Mouse (Mus musculus) forebrain, embryonic 15.5 days (tissue): ENCODE results near the gene Slc22a3. TPM values are rescaled to one million over a fixed set of nuclear protein-coding genes. Genes with fewer than 3 reads are reported as not detected.

Source experiments
- ATAC-seq: fragments of 200-750 bp; cut with Nextera tagmentation; replicated peaks from 2 replicates; pipeline ENCODE4 v1.8.0; 2017; ENCODE audit warnings: mild to moderate bottlenecking, moderate TSS enrichment, moderate library complexity
- H3K27ac ChIP-seq: fragments of 300-500 bp; sonication (generic); replicated peaks from 2 replicates; pipeline ENCODE4 v1.5.1; 2015; ENCODE audit warnings: mild to moderate bottlenecking, inconsistent platforms
- H3K27me3 ChIP-seq: fragments of 300-500 bp; sonication (generic); 2 replicates; pipeline ENCODE4 v1.6.1; 2015; ENCODE audit warnings: inconsistent platforms
- H3K36me3 ChIP-seq: fragments of 300-500 bp; sonication (generic); 2 replicates; pipeline ENCODE4 v1.6.1; 2015; ENCODE audit warnings: mild to moderate bottlenecking, inconsistent platforms
- H3K4me1 ChIP-seq: fragments of 300-500 bp; sonication (generic); 2 replicates; pipeline ENCODE4 v1.6.1; 2015; ENCODE audit warnings: inconsistent platforms
- H3K4me2 ChIP-seq: fragments of 300-500 bp; sonication (generic); replicated peaks from 2 replicates; pipeline ENCODE4 v1.6.1; 2015; ENCODE audit warnings: mild to moderate bottlenecking, inconsistent platforms
- H3K4me3 ChIP-seq: fragments of 300-500 bp; sonication (generic); 2 replicates; pipeline ENCODE4 v1.5.1; 2015; ENCODE audit warnings: mild to moderate bottlenecking, inconsistent platforms
- H3K9ac ChIP-seq: fragments of 300-500 bp; sonication (generic); replicated peaks from 2 replicates; pipeline ENCODE4 v1.6.1; 2015; ENCODE audit warnings: mild to moderate bottlenecking, inconsistent platforms
- H3K9me3 ChIP-seq: fragments of 300-500 bp; sonication (generic); 2 replicates; pipeline ENCODE4 v1.6.1; 2016; ENCODE audit warnings: inconsistent platforms
- WGBS: fragments of 180-500 bp; shearing (Covaris S2); methylation state at CpG from one replicate; pipeline ENCODE4 v1.1.7; 2015; ENCODE audit warnings: mixed read lengths; 5-methylcytosine and 5-hydroxymethylcytosine counted together
- polyA plus RNA-seq: library from polyadenylated mRNA; unstranded; fragments of >200 nt; fragmentation: Nextera tagmentation; extraction: Ambion mirVana; gene quantifications from 2 replicates; pipeline ENCODE4 v1.2.1, GENCODE M21; 2015

Slc22a3 gene
- polyA plus RNA-seq, 1 experiment from 2014 or later = 0.51 TPM

DNA sequence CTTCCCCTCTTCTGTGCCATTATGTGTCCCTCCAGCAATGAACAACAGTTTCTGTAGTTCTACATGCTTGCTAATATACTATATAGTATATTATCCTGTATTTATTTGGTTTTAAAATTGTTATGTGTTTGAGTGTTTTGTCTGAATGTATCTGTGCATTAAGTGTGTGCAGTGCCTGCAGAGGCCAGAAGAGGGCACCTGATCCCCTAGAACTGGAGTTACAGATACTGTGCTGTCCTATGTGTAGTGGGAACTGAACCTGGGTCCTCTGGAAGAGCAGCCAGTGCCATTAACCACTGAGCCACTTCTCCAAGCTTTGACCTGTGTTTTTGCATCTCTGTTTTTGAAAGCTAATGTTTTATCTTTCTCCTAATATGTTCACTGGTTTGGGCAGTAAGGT is 46.3 kb downstream of the Slc22a3 start:
- no peak for ATAC-seq
- Histone ChIP-seq H3K9me3 (no peaks in the 10 kb centered on the region), H3K27ac (no peak overlapping the region), H3K9ac (no peak overlapping the region), H3K27me3 (no peaks in the 10 kb centered on the region), H3K36me3 (no peaks in the 10 kb centered on the region), H3K4me3 (no peak overlapping the region), H3K4me1 (no peaks in the 10 kb centered on the region), H3K4me2 (no peak overlapping the region)

- WGBS = 78% methylated on average over 5 of the region's 5 CpGs
- ATAC-seq = no peak
- 0 out of 2 replicates have a peak, but pooled peaks cover 4% of the 10 kb centered on the region for H3K4me1 ChIP-seq
- no peak overlapping the region for H3K9ac ChIP-seq
- no peak overlapping the region for H3K4me3 ChIP-seq
- no peaks in the 10 kb centered on the region for H3K27me3 ChIP-seq
- no peaks in the 10 kb centered on the region for H3K9me3 ChIP-seq
- H3K27ac ChIP-seq = no peak overlapping the region
- H3K36me3 ChIP-seq = no peaks in the 10 kb centered on the region
- H3K4me2 ChIP-seq = no peak overlapping the region
These were observed 52.2 kb downstream of the Slc22a3 start for GRCm38 (mm10) chr17:12455143-12455790.

DNA sequence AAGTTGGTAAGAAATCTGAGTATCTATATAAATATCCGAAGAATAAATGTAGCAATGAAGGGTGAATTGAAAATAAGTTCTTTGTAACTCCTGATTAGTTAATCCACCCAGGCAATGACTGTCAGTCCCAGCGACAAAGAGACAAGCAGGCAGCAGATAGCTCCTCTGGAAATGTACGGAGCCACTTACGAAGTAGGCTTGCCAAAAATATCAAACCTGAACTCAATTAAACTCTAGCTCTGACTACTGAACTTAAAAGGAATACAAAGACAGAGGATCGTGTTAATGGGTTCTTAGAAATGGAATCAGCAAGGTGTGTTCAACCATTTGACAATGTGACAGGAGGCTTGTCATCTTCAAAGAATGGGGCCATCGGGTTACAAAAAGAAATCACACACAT is 53.8 kb downstream of the Slc22a3 start:
- no peak for ATAC-seq
- Histone ChIP-seq H3K27ac (no peak overlapping the region), H3K27me3 (no peaks in the 10 kb centered on the region), H3K4me3 (no peak overlapping the region), H3K4me2 (no peak overlapping the region), H3K9me3 (no peaks in the 10 kb centered on the region), H3K9ac (no peak overlapping the region), H3K36me3 (no peaks in the 10 kb centered on the region), H3K4me1 (0 out of 2 replicates have a peak, but pooled peaks cover 4% of the 10 kb centered on the region)
- WGBS = 71% methylated on average over 6 of the region's 6 CpGs

DNA sequence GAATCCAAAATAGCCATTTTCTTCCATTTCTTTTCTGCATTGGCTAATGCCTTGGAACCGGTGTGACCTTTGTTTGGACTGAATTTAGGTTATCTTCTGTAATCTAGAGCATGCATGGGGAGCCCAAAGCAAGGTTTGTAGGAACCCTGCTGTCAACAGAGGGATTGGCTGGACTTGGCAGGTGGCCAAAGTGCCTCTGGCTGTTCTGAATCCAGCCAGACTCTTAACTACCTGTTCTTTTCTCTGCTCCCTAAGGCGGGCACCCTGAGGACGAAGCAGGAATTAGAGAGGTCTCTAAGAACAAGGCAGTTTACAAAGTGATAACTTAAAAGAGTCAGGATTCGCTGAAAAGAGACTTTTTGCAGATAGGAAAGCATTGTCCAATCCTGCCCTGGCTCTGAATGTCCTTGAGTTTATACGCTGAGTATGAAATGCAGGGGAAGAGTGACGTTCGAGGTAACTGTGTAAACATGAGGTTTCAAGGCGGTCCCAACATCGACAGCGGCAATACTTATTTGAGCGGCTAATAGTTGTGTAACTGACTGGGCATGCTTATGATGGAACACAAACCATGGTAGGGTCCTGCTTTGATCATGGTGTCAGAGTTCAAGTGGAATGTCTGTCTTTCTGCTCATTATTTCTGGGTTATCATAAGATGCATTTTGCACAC is 54.5 kb downstream of the Slc22a3 start:
- H3K9ac ChIP-seq = no peak overlapping the region
- 63% methylated on average over 11 of the region's 11 CpGs for WGBS
- H3K4me2 ChIP-seq = no peak overlapping the region

DNA sequence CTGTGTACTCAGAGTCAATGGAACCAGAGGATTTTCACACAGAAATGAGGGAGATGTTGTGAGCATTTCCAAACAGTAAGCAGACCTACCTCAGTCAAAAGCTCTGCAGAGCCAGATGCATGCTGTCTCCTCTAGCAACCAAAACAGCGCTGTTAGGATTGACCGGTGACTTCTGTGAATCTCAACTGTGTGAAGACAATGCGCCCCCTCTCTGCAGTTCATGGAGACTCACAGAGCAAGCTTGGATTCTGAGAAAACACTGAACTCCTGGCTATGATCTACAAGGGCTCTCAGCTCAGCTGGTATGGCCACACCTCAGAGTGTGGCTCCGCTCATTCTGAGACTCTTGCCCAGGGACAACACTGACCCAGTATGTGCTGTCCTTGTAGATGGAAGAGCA is 56.3 kb downstream of the Slc22a3 start:
- H3K9me3 ChIP-seq = no peaks in the 10 kb centered on the region
- ATAC-seq = no peak
- no peak overlapping the region for H3K27ac ChIP-seq
- H3K4me2 ChIP-seq = no peak overlapping the region
- H3K9ac ChIP-seq = no peak overlapping the region
- 0 out of 2 replicates have a peak, but pooled peaks cover 4% of the 10 kb centered on the region for H3K4me1 ChIP-seq
- no peaks in the 10 kb centered on the region for H3K36me3 ChIP-seq
- H3K4me3 ChIP-seq = no peak overlapping the region
- WGBS = 59% methylated on average over 4 of the region's 4 CpGs
- no peaks in the 10 kb centered on the region for H3K27me3 ChIP-seq

More for the DNA sequence above, 54.5 kb downstream of the Slc22a3 start:
- no peak for ATAC-seq
- Histone ChIP-seq H3K4me3 (no peak overlapping the region), H3K27me3 (no peaks in the 10 kb centered on the region), H3K4me1 (0 out of 2 replicates have a peak, but pooled peaks cover 4% of the 10 kb centered on the region), H3K36me3 (no peaks in the 10 kb centered on the region), H3K9me3 (no peaks in the 10 kb centered on the region), H3K27ac (no peak overlapping the region)

DNA sequence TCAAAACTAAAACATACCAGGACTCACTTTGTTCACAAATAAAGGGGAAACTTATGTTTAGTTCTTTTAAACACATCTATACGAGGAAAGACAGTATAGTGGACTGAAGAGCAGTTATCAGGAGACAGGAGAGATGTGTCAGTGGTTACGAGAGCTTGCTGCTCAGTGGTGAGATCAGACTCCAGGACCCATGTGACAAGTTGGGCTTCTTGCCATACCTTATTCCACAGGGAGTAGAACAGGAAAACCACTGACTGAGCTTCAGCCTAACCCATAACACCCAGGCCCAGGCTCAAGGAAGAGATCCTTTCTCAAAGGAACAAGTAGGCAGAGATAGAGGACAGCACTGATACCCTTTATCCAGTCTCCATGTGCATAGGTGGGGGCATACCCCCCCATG is 62.9 kb downstream of the Slc22a3 start:
- no peaks in the 10 kb centered on the region for H3K27me3 ChIP-seq
- ATAC-seq = no peak
- H3K4me1 ChIP-seq = no peaks in the 10 kb centered on the region
- H3K9ac ChIP-seq = no peak overlapping the region
- no peak overlapping the region for H3K27ac ChIP-seq
- WGBS = 71% methylated on average over 2 of the region's 2 CpGs
- H3K4me2 ChIP-seq = no peak overlapping the region
- no peaks in the 10 kb centered on the region for H3K36me3 ChIP-seq
- H3K9me3 ChIP-seq = no peaks in the 10 kb centered on the region
- H3K4me3 ChIP-seq = no peak overlapping the region

DNA sequence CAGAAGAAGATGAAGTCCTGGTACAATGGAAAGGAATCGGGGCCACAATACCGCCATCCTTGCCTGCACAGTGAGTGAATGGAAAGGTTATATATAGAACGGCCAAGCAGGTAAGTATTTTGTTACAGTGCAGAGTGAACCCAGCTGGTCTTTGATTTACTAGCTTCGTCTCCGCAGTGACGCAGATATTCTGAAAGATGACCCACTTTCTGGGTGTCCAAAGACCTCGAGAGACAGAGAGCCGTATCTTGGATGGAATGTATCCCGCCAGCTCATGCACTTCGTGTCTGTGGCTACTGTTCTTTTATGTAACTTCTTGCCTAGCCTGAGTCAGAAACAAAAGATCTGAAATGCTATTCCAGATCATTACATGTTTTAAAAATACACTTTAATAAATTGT is 69.7 kb downstream of the Slc22a3 start:
- no peaks in the 10 kb centered on the region for H3K27me3 ChIP-seq
- no peaks in the 10 kb centered on the region for H3K36me3 ChIP-seq
- H3K27ac ChIP-seq = no peak overlapping the region
- no peak overlapping the region for H3K9ac ChIP-seq
- H3K4me2 ChIP-seq = no peak overlapping the region
- 89% methylated on average over 10 of the region's 10 CpGs for WGBS
- H3K4me1 ChIP-seq = no peaks in the 10 kb centered on the region
- no peak overlapping the region for H3K4me3 ChIP-seq
- ATAC-seq = no peak
- no peaks in the 10 kb centered on the region for H3K9me3 ChIP-seq

DNA sequence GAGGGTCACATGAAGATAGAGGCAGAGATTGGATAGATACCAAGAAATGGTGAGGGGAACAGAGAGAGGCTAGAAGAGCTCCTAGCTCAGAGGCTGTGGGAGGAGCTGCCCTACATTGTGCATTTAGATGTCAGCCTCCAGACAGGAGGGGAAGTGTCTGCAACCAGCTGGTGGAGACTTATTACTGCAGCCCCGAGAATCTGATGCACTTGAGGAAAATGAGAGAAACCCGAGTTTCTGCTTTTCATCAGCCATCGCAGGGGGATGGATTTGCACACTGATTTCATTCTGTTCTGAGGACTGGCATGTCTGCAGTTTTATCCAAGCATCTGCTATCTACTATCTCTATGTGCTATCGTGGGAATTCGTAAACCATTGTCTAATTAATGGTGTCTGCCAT is 75.8 kb downstream of the Slc22a3 start:
- Histone ChIP-seq H3K4me1 (no peaks in the 10 kb centered on the region), H3K36me3 (no peaks in the 10 kb centered on the region), H3K27me3 (no peaks in the 10 kb centered on the region), H3K9ac (no peak overlapping the region), H3K4me3 (no peak overlapping the region), H3K4me2 (no peak overlapping the region), H3K27ac (0 out of 2 replicates have a peak overlapping the region, but pooled peaks have one; percentile 2), H3K9me3 (no peaks in the 10 kb centered on the region)
- ATAC-seq = no peak
- 65% methylated on average over 5 of the region's 5 CpGs for WGBS

GRCm38 (mm10) chr17:12428369-12428768 is 79.1 kb downstream of the Slc22a3 start:
- H3K9ac ChIP-seq = no peak overlapping the region
- H3K4me2 ChIP-seq = no peak overlapping the region

DNA sequence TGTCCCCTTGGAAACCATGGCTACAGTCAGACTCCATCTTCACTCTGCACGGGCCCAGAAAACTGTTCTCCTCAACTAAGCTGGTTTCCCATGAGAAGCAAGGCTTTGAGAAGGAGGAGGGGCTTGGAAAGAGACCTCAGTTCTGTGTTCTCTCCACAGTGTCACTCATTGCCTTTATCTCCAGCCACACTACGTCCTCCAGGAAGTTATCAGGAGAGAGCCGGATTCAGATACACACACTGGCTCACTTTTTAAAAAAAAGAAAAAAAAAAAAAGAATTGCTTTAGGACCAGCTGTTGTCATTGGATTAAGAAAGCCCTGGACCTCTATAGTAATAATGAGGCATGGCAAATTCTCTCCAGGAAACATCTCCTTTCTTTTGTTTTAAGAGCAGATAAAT is 80.3 kb downstream of the Slc22a3 start:
- H3K4me1 ChIP-seq = no peaks in the 10 kb centered on the region
- no peak overlapping the region for H3K9ac ChIP-seq
- H3K4me2 ChIP-seq = no peak overlapping the region
- no peak for ATAC-seq
- WGBS = 46% methylated on average over 3 of the region's 3 CpGs
- no peaks in the 10 kb centered on the region for H3K36me3 ChIP-seq
- H3K9me3 ChIP-seq = no peaks in the 10 kb centered on the region
- no peaks in the 10 kb centered on the region for H3K27me3 ChIP-seq
- H3K4me3 ChIP-seq = no peak overlapping the region
- no peak overlapping the region for H3K27ac ChIP-seq

More at GRCm38 (mm10) chr17:12428369-12428768, 79.1 kb downstream of the Slc22a3 start:
- Histone ChIP-seq H3K27ac (no peak overlapping the region), H3K4me3 (no peak overlapping the region), H3K9me3 (no peaks in the 10 kb centered on the region), H3K4me1 (no peaks in the 10 kb centered on the region), H3K27me3 (no peaks in the 10 kb centered on the region), H3K36me3 (no peaks in the 10 kb centered on the region)
- ATAC-seq = 0 out of 2 replicates have a peak, but pooled peaks have one; percentile 48

DNA sequence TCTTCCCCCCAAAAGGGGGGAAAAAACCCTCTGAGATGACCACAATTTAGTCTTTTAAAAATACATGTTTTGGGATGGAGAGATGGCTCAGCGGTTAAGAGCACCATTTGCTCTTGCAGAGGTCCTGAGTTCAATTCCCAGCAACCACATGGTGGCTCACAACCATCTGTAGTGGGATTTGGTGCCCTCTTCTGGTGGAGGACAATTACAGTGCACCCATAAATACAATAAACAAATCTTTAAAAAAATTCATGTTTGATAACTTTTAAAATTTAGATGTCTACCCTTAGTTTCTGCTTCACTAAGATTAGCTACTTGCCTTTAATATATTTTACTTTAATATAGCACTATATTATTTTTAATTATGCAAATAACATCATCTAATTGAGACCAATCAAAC is 85.4 kb downstream of the Slc22a3 start:
- Histone ChIP-seq H3K27me3 (no peaks in the 10 kb centered on the region), H3K4me3 (no peak overlapping the region), H3K4me1 (no peaks in the 10 kb centered on the region), H3K36me3 (no peaks in the 10 kb centered on the region), H3K9me3 (no peaks in the 10 kb centered on the region), H3K4me2 (no peak overlapping the region), H3K9ac (no peak overlapping the region), H3K27ac (no peak overlapping the region)
- ATAC-seq = no peak
- 82% methylated on average over 1 of the region's 1 CpGs for WGBS

GRCm38 (mm10) chr17:12420886-12421574 is 86.5 kb downstream of the Slc22a3 start:
- Histone ChIP-seq H3K4me1 (no peaks in the 10 kb centered on the region), H3K4me3 (no peak overlapping the region), H3K27ac (no peak overlapping the region), H3K36me3 (no peaks in the 10 kb centered on the region), H3K4me2 (no peak overlapping the region), H3K9ac (no peak overlapping the region), H3K27me3 (no peaks in the 10 kb centered on the region), H3K9me3 (no peaks in the 10 kb centered on the region)
- ATAC-seq = no peak
- WGBS = 67% methylated on average over 16 of the region's 16 CpGs
